Mouse (Mus musculus): Measurements from ENCODE around the gene Plxdc2. TPM values are rescaled to one million over a fixed set of nuclear protein-coding genes. Genes with fewer than 3 reads are reported as not detected.
"Not testable (repeated sequence)": the region's sequence is repeated elsewhere in the genome, so short reads cannot be mapped to it uniquely, and the experiment has no call there.

Gene Plxdc2
- total RNA-seq, 2 experiments from 2014 or later, result 33.4 to 34.2 TPM

- DNase-seq (ENCODE audit: extremely low spot score in 1 of 2, low spot score in 2 of 2), result no peak
- intact Hi-C loops (cut with DNase I), result no loop called here
Measured at GRCm38 (mm10) chr2:16684529-16684928, 328.4 kb downstream of the Plxdc2 start.

- intact Hi-C loops (cut with DNase I), result no loop called here
- DNase-seq (ENCODE audit: extremely low spot score in 1 of 2, low spot score in 2 of 2), result no peak
Measured at GRCm38 (mm10) chr2:16696390-16696789, 340.3 kb downstream of the Plxdc2 start.

DNA sequence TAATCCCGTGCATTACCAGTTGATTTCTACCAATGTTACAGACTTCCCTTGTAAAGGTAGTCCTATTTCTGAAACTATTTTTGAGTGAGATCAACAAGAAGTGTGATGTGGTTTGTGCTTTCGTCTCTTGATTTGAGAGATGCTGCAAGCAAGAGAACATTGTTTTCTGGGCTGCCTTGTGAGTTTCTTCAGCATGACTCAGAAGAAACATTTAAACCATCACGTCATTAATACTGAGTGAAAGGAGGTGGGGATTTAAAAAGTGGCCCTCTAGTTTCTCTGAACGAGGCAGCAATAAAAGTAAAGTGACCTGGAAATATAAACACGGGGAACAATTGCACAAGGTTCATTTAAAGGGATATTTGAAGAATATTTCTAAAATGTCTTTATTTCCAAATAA, 341.1 kb downstream of the Plxdc2 start:
- DNase-seq (ENCODE audit: extremely low spot score in 1 of 2, low spot score in 2 of 2), result no peak
- intact Hi-C loops (cut with DNase I), result no loop called here

- no peak for DNase-seq (ENCODE audit: extremely low spot score in 1 of 2, low spot score in 2 of 2)
- intact Hi-C loops (cut with DNase I), result no loop called here
Measured at GRCm38 (mm10) chr2:16706227-16706626, 350.1 kb downstream of the Plxdc2 start.

- intact Hi-C loops (cut with DNase I), result no loop called here
- no peak for DNase-seq (ENCODE audit: extremely low spot score in 1 of 2, low spot score in 2 of 2)
Measured at GRCm38 (mm10) chr2:16709885-16710284, 353.8 kb downstream of the Plxdc2 start.

DNA sequence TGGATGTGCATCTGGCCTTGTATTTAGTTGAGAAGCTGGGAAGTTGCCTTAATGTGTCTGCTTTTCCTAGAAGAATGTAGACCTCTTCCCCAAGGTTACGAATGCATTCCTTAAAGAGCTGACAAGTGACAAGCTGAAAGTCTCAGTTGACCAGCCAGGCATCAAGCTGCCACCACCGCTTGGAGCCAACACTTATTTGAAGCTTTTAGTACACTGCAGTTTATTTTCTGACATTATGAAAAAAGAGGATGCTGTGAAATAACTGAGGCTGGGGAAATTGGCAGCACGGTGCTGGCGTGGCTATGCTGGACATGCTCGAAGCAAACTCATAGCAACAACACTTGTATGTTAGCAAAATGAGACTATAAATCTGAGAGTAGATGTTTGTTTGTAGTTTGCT, 374.9 kb downstream of the Plxdc2 start:
- intact Hi-C loops (cut with DNase I), result loop anchor here (10.0 kb wide), 1 partner anchor 376 kb away; the partner anchor contains the start of gene Plxdc2
- DNase-seq (ENCODE audit: extremely low spot score in 1 of 2, low spot score in 2 of 2), result no peak

- intact Hi-C loops (cut with DNase I), result loop anchor here (10.0 kb wide), 1 partner anchor 380 kb away; the partner anchor contains the start of gene Plxdc2
- no peak for DNase-seq (ENCODE audit: extremely low spot score in 1 of 2, low spot score in 2 of 2)
Measured at GRCm38 (mm10) chr2:16734381-16734780, 378.3 kb downstream of the Plxdc2 start.

GRCm38 (mm10) chr2:16738241-16738640, 382.1 kb downstream of the Plxdc2 start:
- intact Hi-C loops (cut with DNase I), result loop anchor here (10.0 kb wide), 1 partner anchor 383 kb away; the partner anchor contains the start of gene Plxdc2
- DNase-seq (ENCODE audit: extremely low spot score in 1 of 2, low spot score in 2 of 2), result peak; percentile 65 to 81

DNA sequence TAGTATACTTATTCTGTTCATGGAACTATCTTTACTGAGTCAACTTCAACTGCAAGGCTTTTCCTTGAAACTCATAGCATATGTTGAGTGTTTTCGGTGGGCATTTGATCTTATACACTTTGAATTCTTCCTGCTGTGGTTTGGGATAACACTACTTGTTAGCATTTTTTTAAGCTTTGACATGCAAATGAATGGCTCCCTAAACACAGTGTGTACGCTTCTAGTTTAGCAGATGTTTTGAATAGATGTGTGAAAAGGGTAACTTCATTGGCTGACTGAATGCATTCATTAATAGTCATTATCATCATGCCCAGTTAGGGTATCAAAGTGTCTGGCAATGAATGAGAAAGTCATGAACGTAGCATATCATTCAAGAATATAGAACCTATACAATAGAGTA, 385.7 kb downstream of the Plxdc2 start:
- intact Hi-C loops (cut with DNase I), result no loop called here
- DNase-seq (ENCODE audit: extremely low spot score in 1 of 2, low spot score in 2 of 2), result no peak

DNA sequence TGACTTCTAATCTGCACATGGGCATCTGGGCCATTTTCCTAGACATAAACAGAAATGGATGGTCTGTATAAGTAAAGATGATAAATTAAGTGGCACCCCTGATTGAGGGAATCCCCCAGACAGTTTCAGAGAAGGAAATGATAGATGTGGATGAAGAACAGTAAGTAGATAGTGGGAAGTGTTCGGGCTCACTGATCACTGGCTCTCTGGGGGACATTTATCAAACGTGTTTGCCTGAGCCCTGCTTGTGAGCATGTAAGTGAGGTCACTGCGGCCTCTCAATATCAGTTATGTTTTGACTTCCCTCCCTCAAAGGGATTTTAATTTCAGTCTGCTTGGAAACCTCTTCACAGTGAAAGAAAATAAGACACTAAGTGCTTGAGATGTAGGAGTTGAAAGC, 387.5 kb downstream of the Plxdc2 start:
- intact Hi-C loops (cut with DNase I), result no loop called here
- DNase-seq (ENCODE audit: extremely low spot score in 1 of 2, low spot score in 2 of 2), result no peak

GRCm38 (mm10) chr2:16749302-16749909, 393.3 kb downstream of the Plxdc2 start:
- intact Hi-C loops (cut with DNase I), result no loop called here
- no peak for DNase-seq (ENCODE audit: extremely low spot score in 1 of 2, low spot score in 2 of 2)

GRCm38 (mm10) chr2:16757158-16757557, 401.1 kb downstream of the Plxdc2 start:
- intact Hi-C loops (cut with DNase I), result no loop called here

GRCm38 (mm10) chr2:16759766-16760165, 403.7 kb downstream of the Plxdc2 start:
- intact Hi-C loops (cut with DNase I), result no loop called here
- no peak for DNase-seq (ENCODE audit: extremely low spot score in 1 of 2, low spot score in 2 of 2)

More at GRCm38 (mm10) chr2:16757158-16757557, 401.1 kb downstream of the Plxdc2 start:
- no peak for DNase-seq (ENCODE audit: extremely low spot score in 1 of 2, low spot score in 2 of 2)

GRCm38 (mm10) chr2:16769149-16769548, 413.0 kb downstream of the Plxdc2 start:
- intact Hi-C loops (cut with DNase I); DNase-seq (ENCODE audit: extremely low spot score in 1 of 2, low spot score in 2 of 2): not testable (repeated sequence)

GRCm38 (mm10) chr2:16773398-16774113, 417.5 kb downstream of the Plxdc2 start:
- DNase-seq (ENCODE audit: extremely low spot score in 1 of 2, low spot score in 2 of 2), result no peak
- intact Hi-C loops (cut with DNase I), result no loop called here

DNA sequence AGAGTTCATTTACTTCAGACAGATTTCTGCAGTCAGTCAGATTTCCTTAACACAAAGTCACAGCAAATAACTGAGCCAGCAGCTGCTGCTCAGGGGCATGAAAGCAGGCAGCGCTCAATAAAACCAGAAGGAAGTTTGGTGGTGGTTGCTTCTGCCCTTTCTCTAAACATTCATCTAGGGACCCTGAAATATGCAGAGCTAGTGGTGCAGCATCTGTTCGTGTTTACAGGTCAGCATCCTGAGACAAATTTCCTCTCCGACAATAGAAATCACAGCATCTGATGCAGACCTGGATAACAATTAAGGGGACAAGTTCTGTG, 418.0 kb downstream of the Plxdc2 start:
- intact Hi-C loops (cut with DNase I), result no loop called here
- DNase-seq (ENCODE audit: extremely low spot score in 1 of 2, low spot score in 2 of 2), result no peak

DNA sequence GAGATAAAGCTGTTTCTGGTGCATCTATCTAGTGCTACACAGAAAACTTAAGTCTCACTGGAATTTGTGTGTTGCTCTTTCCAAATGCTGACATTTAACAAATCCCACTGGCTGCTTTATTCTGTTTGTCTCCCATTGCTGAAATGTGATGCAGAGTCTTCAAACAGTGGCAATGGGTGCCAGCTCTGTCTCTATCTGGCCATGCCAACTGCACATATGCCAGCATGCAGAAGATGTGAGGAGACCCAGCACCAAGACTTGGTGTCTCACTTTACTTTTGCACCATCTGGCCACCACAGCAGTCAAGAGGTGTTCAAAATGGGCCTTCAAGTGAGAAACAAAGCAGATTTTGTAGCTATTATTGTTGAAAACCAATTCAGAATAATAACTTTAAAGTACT, 439.2 kb downstream of the Plxdc2 start:
- intact Hi-C loops (cut with DNase I), result no loop called here
- DNase-seq (ENCODE audit: extremely low spot score in 1 of 2, low spot score in 2 of 2), result no peak

All from left cerebral cortex, postnatal 10 days (tissue).